Mouse (Mus musculus): ENCODE results near the gene Tubgcp5.

DNA sequence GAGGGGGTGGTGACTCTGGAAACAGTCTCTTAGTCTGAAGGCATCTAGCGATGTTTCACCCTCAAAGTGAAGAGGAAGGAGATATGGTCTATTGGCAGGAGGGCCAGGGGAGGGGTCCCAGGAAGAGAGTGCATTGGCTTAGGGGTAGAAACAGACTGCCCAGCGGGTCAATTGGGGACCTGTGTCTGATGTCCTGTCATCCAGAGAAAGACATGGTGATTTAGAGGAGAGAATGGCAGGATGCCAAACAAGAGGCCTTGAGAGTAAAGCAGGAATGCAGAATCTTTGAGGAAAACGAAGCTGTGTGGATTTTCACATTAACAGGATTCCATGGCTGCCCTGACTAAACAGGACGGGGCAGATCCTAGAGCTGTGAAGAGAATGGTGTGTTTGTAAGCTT lies 13.9 kb upstream of the Tubgcp5 start:
- TF ChIP-seq MAZ (IDR thresholded peaks at IDR 0.05; ENCODE audit: low read depth, low read length) (no peak), CTCF (conservative IDR thresholded peaks at IDR 0.05 in 1 of 2, IDR thresholded peaks at IDR 0.05 in 1 of 2; ENCODE audit: low read depth in 2 of 2, low read length in 2 of 2) (no peak), POLR2A (IDR thresholded peaks at IDR 0.05; ENCODE audit: low read depth, low read length) (no peak), USF2 (conservative IDR thresholded peaks at IDR 0.05; ENCODE audit: low read depth, low read length) (no peak), EP300 (IDR thresholded peaks at IDR 0.05; ENCODE audit: low read length) (no peak), E2F4 (IDR thresholded peaks at IDR 0.05; ENCODE audit: insufficient replicate concordance, low read depth, low read length) (no peak), JUN (IDR thresholded peaks at IDR 0.05; ENCODE audit: insufficient read depth, low read depth, low read length) (no peak), POLR2AphosphoS2 (IDR thresholded peaks at IDR 0.05; ENCODE audit: low read depth, low read length) (no peak), GABPA (IDR thresholded peaks at IDR 0.05; ENCODE audit: insufficient replicate concordance, low read depth, low read length) (no peak), TBP (conservative IDR thresholded peaks at IDR 0.05; ENCODE audit: low read depth, low read length) (no peak)

Data from CH12.LX (cell line).